Mouse (Mus musculus) gastrocnemius, adult 2 months (tissue): ENCODE measurements around the gene Hist2h3c1. TPM values are rescaled to one million over a fixed set of nuclear protein-coding genes. Genes with fewer than 3 reads are reported as not detected.
A peak's percentile ranks its signal among the peaks of the same experiment; 100 is the strongest.
"Not testable (repeated sequence)": the region's sequence is repeated elsewhere in the genome, so short reads cannot be mapped to it uniquely, and the experiment has no call there.

ENCODE experiments used
- DNase-seq: peaks from one replicate; pipeline ENCODE4 v3.0.0; 2022
- H3K27ac ChIP-seq: fragments of 200-600 bp; 2 replicates; pipeline ENCODE4 v1.8.1; 2022; ENCODE audit warnings: mild to moderate bottlenecking
- H3K4me3 ChIP-seq: fragments of 200-600 bp; 2 replicates; pipeline ENCODE4 v1.8.1; 2022; ENCODE audit warnings: mild to moderate bottlenecking, moderate library complexity
- CTCF ChIP-seq: fragments of 200-600 bp; IDR thresholded peaks from 2 replicates; pipeline ENCODE4 v1.8.1; 2022; ENCODE audit warnings: antibody characterized with exemption, mild to moderate bottlenecking, moderate library complexity
- intact Hi-C: fragments of 180-260 bp; cut with DNase I; formaldehyde crosslinking; loops from one replicate; pipeline ENCODE4 v1.15.1; 2025
- microRNA-seq: library from miRNA; unstranded; fragments of <30 nt; microRNA quantifications from one replicate; pipeline ENCODE4 v1.2.0, GENCODE M21; 2021
- total RNA-seq, 2 experiments: library from RNA; stranded (reverse); gene quantifications; 2 replicates each; pipeline ENCODE4 v1.2.3; 2021

The Hist2h3c1 gene
- total RNA-seq, 2 experiments from 2014 or later, result not detected

DNA sequence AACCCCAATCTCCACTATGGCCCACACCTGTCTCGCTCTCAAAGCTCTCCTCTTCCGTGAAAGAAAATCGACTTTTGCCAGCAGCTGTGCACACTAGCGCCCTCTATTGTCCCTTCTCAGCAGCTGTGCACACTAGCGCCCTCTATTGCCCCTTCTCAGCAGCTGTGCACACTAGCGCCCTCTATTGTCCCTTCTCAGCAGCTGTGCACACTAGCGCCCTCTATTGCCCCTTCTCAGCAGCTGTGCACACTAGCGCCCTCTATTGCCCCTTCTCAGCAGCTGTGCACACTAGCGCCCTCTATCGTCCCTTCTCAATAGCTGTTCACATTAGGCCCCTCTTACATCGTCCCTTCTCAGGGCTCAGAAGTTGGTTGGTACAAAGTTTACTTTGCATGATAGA is 40.8 kb downstream of the Hist2h3c1 start:
- intact Hi-C loops, H3K27ac ChIP-seq, DNase-seq, H3K4me3 ChIP-seq: not testable (repeated sequence)
- TF ChIP-seq CTCF, result peak; percentile 59

- Histone ChIP-seq H3K27ac (no peak overlapping the region), H3K4me3 (no peak overlapping the region)
- TF ChIP-seq CTCF, result no peak
- intact Hi-C loops, result no loop called here
- DNase-seq, result no peak
Observed at GRCm38 (mm10) chr3:96289201-96289600, 42.7 kb downstream of the Hist2h3c1 start.

- DNase-seq, intact Hi-C loops, H3K27ac ChIP-seq, H3K4me3 ChIP-seq: not testable (repeated sequence)
Observed at GRCm38 (mm10) chr3:96290727-96291126, 44.2 kb downstream of the Hist2h3c1 start.

DNA sequence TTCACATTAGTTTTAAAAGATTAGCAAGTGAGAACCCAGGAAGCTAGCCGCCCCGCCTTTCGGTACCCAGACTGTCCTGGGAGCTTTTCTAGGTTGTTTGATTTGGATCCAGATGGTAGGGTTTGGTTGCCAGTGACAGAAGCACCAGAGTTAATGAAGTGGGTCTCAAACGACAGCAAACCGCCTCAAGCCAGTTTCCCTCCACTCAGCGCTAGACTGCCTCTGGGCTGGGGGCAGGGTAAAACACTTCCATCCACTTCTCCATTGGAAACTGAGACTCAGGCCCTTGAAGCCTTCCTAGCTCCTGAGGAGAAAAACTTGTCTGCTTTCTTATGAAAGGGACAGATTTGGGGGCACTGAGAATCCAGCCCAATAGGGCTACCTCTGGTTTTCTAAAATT is 46.2 kb downstream of the Hist2h3c1 start:
- no peak for DNase-seq
- no peak for TF ChIP-seq CTCF
- H3K4me3 ChIP-seq, result no peak overlapping the region
- intact Hi-C loops, result no loop called here
- H3K27ac ChIP-seq, result no peak overlapping the region

GRCm38 (mm10) chr3:96293368-96293767 is 46.9 kb downstream of the Hist2h3c1 start:
- H3K4me3 ChIP-seq, result peak overlapping the region; percentile 5
- intact Hi-C loops, result no loop called here
- TF ChIP-seq CTCF, result no peak
- no peak for DNase-seq
- no peak overlapping the region for H3K27ac ChIP-seq

DNA sequence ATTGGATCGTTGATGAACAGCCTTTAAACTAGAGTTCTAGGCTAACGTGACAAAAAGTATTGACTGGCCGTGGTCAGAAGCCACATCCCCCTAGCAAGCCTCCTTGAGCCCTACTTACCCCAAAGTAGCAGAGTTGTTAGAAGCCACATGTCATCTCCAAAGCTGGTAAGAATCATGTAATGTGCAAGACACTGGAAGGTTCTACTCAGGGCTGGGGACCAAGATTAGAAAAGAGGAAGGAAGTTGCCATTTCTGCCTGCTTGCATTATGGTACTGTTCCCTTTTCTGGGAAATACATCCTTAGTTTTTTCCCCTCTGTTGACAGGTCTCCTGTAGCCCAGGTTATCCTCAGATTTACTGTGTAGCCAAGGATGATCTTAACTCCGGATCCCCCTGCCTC is 47.3 kb downstream of the Hist2h3c1 start, which contains the start of gene Fcgr1:
Gene Fcgr1 (minus strand): TSS at position 183 of the 400 bp plus-strand sequence.
- peak within 1 kb of the TSS; percentile 5 for H3K4me3 ChIP-seq
- no peak for TF ChIP-seq CTCF
- intact Hi-C loops, result no loop called here
- H3K27ac ChIP-seq, result no peak within 1 kb of the TSS
- DNase-seq, result no peak

Small RNAs within 50 kb of the gene (microRNA-seq; reads per million reads assigned to microRNA genes)
- gene Gm44492 (not detected), gene Gm47311 (not detected), gene Gm47313 (not detected)

Other genes starting within 250 kb of the Hist2h3c1 start
- 10 to 100 TPM; 15.0 to 22.7 TPM for gene Vps45, start 188.2 kb upstream of the Hist2h3c1 start, total RNA-seq
- gene Otud7b, start 142.2 kb upstream of the Hist2h3c1 start, total RNA-seq, result 10 to 100 TPM; 54.6 to 58.3 TPM
- 1 to 10 TPM; 1.9 to 2.5 TPM for gene Mtmr11, start 84.7 kb upstream of the Hist2h3c1 start, total RNA-seq
- gene Sf3b4, start 74.4 kb upstream of the Hist2h3c1 start, total RNA-seq, result 10 to 100 TPM; 11.0 to 11.7 TPM
- gene Sv2a, start 65.5 kb upstream of the Hist2h3c1 start, total RNA-seq, result under 1 TPM; 0.25 to 0.26 TPM
- 10 to 100 TPM; 24.5 to 29.3 TPM for gene Bola1, start 27.0 kb upstream of the Hist2h3c1 start, total RNA-seq
- 1 to 10 TPM in 1 of 2 experiments, under 1 TPM in 1; 0.87 to 1.2 TPM for gene Hist2h2ab, start 26.8 kb upstream of the Hist2h3c1 start, total RNA-seq
- gene Hist2h2ac, start 25.8 kb upstream of the Hist2h3c1 start, total RNA-seq, result 10 to 100 TPM in 1 of 2 experiments, 1 to 10 TPM in 1; 8.4 to 10.2 TPM
- 1 to 10 TPM; 5.2 to 6.1 TPM for gene Hist2h2be, start 25.6 kb upstream of the Hist2h3c1 start, total RNA-seq
- 1 to 10 TPM; 5.4 to 5.6 TPM for gene Hist2h3c2, start 7.6 kb upstream of the Hist2h3c1 start, total RNA-seq
- gene Hist2h2aa2, start 6.4 kb upstream of the Hist2h3c1 start, total RNA-seq, result 100 to 1,000 TPM; 172 to 190 TPM
- 1 to 10 TPM in 1 of 2 experiments, not detected in 1; 2.7 TPM for gene Hist2h2aa1, start 1.2 kb upstream of the Hist2h3c1 start, total RNA-seq
- gene Hist2h4, start 16.6 kb downstream of the Hist2h3c1 start, total RNA-seq, result 1 to 10 TPM; 5.7 to 6.6 TPM
- gene Hist2h3b, start 22.0 kb downstream of the Hist2h3c1 start, total RNA-seq, result 10 to 100 TPM in 1 of 2 experiments, 1 to 10 TPM in 1; 7.7 to 11.5 TPM
- 10 to 100 TPM; 18.6 to 24.8 TPM for gene Hist2h2bb, start 23.1 kb downstream of the Hist2h3c1 start, total RNA-seq
- under 1 TPM in 1 of 2 experiments, not detected in 1; 0.20 TPM for gene Fcgr1, start 47.3 kb downstream of the Hist2h3c1 start, total RNA-seq
- not detected for gene BC107364, start 205.6 kb downstream of the Hist2h3c1 start, total RNA-seq